Mouse (Mus musculus) layer of hippocampus, postnatal 36 days (tissue): ENCODE measurements around the gene Gm42742. TPM values are rescaled to one million over a fixed set of nuclear protein-coding genes. Genes with fewer than 3 reads are reported as not detected.

Source experiments
- DNase-seq, 2 experiments: peaks; one replicate each; pipeline ENCODE4 v3.0.0; 2022
- total RNA-seq, 2 experiments: library from RNA; stranded (reverse); gene quantifications; 2 replicates each; pipeline ENCODE4 v1.2.3; 2021

Gene Gm42742
- 10 to 100 TPM; 68.6 to 82.2 TPM for total RNA-seq

DNA sequence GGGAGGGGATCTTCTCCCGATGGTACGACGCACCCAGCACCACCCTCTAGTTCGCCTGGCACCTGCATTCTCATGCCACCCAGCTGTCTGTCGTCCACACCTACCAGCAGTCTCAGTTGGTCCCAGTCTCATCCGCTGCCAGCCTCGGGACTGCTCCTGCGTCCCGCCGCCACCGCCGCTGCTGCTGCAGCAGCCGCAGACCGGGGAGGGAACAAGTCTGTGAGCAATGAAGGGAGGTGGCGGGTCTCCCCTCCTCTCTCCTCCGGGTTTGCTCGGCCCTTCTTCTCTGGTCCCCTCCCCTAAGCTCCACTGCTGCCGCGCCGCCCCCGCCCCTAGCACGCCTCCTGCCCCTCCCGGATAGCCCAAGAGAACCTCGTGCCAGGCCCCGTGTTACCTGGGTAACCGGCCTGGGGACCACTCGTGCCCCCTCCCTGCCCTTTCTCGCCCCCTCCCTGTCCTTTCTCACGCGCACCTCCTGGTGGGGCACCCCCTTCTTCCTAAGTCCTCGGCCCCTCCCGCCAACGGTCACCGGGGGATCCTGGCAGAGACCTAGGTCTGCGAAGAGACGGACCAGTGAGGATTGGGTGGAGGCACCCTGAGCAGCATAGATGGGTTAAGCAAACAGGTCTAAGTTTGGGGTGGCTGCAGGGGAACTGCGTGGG lies at the start of gene Gm42742, which contains the start of gene Prrt2:
Gm42742 (minus strand) TSS at position 197 of the 662 bp plus-strand sequence.
Prrt2 (minus strand) TSS at position 311 of the 662 bp plus-strand sequence.
- DNase-seq = peak in 1 of 2 experiments; percentile 60

DNA sequence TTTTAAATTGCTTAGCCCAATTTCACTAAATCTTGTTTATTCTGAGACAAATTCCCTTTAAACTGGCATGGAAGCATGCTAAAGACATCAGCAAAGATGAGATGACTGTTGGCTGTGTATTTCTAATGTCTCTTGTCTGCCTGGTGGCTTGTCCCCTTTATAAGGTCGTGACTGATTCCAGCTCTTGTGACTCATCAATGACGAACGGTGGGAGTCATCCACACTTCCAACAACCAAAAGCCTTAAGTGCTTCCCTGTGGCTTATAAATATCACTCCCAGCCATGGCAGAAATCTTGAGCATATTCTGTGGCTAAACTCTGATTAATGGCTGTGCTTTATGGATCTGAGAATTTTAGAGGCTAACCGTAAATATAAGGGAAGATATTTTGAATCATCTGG lies 45.4 kb upstream of the Gm42742 start:
- no peak for DNase-seq

DNA sequence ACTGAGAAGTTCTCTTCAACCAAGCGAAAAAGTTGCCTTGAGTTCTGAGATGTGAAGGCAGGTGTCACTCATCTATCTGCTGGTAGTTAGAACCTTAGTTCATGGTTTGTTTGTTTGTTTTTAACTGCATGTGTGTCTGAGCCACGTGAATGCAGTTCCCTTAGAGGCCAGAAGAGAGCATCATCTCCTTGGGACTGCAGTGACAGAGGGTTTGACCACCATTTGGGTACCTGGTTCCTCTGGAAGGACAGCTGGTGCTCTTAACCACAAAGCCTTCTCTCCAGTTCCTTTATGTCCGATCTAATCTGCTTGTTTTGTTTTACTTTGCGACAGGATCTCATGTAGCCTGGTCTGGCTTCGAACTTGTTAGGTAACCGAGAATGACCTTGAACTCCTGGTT lies 44.6 kb upstream of the Gm42742 start:
- no peak for DNase-seq

DNA sequence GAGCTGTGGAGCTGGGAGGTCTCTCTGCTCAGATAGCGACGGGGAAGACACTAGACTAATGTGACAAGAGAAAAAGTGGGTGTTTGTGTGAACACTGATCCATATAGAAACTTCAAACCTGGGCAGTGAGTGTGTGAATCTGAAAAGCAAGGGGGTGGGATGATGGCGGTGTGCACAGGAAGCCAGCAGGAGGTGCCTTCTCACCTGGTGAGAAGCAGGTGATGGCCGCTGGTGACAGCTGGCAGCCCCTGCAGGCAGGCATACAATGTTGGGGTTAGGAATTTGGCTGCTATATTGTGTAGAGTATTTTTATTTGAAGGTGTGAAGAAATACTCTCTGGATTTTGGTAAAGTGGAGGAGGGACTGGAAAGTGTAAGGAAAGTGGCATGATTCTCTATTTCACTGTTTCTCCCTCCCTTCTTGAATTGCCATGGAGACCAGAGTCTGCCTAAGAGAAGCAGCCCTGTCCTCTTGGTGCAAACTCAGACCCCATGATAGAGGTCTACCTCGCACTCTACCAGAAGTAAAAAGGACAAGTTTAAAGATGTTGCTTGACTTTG lies 34.2 kb upstream of the Gm42742 start:
- DNase-seq = no peak

DNA sequence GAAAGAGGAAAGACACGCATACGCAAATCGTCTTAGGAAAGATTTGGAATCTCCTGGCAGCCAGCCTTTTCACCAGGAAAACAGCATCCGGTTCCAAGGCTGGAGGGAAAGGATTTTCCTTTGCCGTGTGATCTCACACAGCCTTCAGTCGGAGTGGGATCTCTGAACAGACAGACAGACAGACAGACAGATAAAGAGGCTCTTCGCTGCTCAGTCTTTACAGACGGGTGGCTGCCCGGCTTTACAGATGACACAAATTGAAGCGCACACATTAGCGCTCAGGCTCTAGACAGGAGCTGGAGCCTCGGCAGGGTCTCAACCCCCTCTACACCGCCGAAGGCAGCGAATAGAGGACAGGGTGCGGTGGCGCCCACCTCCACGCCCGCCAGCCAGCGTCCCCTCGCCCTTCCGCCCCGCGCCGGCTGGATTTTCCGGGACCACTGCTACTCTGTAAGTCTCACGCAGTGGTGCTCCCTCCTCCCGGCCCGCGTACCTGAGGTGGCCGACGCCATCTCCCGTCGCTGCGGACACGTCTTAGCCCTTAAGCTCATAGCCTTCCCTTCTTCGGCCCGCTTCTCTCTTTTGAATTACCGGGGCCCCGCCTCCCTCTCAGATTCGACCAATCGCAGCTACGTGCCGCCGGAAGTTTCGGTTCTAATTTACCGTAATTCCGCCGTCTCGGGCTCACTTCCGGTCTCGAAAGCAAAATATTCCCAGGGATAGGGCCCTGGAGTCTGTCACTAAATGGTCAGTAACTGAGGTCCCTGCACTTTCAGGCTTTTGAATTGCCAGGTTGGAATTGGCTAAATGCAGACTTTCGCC lies 21.2 kb upstream of the Gm42742 start, which contains the start of gene Kif22:
Kif22 (minus strand) TSS at position 621 of the 822 bp plus-strand sequence.
- peak; percentile 85 for DNase-seq

DNA sequence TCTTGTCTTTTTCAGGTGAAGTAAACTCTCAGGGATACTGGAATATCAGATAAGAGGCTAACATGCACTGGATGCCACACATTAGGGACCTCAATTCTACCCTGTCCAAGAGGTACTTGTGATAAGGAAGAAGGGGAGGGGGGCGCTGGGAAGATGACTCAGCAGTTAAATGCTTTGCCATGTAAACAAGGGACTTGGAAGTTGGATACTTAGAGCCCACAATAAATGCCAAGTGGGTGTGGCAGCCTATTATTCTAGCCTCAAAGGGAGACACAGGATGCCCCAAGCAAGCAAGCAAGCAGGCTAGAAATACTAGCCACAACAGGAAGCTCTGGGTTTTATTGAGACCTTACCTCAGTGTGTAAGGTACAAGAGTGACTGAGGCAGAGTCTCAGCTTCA lies 10.3 kb upstream of the Gm42742 start:
- no peak for DNase-seq

DNA sequence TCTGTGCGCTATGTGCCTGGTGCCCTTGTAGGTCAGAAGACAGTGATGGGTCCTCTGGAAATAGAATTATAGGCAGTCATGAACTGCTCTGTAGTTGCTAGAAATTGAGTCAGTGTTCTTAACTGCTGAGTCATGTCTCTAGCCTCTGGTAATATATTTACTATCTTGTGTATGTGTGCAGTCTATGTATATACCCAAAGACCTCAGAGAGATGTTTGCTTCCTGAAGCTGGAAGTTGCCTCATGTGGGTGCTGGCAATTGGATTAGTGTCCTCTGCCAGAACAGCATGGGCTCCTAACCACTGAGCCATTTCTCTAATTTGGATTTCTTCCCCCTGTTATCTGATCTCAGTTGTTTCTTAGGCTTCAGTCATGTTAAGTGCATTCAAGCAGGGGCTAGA lies 9.3 kb upstream of the Gm42742 start:
- no peak for DNase-seq

DNA sequence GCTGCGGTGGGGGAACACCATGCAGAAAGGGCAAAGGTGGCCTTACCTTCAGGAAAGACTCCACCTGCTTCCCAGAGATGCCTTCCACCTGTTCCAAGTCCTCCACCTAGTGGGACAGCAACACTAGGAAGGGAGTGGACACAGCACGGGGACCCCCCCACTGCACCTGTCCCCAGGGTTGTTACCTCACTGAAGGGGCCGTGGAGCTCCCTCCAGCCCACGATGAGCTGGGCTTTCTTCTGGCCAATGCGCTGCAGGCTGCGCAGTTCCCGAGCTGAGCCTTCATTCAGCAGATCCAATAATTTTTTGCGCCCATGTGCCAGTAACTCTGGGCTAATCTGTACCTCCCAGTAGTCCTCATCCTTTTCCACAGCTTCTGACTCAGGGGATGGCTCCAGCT lies 7.0 kb upstream of the Gm42742 start:
- DNase-seq = no peak

DNA sequence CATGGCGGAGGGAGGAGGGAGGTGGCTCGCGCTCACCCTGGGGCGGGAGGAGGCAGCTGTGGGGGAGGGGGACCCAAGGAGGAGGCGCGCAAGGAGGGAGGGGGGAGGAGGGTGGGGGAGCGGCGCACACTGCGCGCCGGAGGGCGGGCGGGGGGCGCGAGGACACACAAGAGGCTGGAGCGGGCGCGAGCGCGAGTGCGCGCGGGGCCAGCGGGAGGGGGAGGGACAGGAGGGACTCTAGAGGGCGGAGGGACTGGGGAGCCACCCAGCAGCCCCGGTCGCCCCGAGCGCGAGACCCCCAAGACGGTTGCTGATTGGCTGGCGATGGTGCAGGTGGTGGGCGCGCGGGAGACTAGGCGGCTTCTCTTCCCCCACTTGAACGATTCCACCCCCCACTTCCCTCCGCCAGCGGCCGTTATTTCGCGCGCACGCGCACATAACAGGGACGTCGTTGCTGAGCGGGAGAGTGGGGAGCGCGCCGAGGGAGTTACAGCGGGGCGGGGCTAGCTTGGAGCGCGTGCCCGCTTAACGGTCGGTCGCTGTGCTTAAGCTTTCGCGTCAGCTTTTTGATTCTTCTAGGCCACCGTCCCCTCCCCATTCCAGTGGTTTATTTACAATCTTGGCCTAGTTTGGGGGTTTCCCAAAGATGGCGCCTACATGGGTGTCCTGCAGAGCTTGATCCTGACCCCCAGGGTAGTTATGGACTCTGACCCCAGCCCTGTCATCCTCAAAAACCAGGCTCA lies 6.3 kb upstream of the Gm42742 start, which contains the start of gene Maz:
Maz (minus strand) TSS at position 54 of the 743 bp plus-strand sequence.
- peak; percentile 99 for DNase-seq

DNA sequence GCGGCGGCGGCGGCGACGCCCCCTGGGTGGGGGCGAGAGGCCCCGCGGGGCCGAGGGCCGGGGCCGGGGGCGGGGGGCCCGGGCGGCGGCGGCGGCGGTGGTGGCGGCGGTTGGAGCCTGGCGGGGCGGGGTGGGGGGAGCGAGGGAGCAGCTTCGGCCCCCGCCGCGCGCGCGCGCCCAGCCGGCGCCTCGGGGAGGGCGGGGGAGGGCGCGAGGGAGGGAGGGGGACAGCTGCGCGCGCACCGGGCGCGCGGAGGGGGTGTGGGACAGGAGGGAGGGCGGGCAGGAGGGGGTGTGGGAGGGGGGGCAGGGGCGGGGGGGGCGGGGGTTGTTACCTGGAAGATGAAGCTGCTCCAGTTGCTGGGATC lies 5.7 kb upstream of the Gm42742 start:
- DNase-seq = no peak

DNA sequence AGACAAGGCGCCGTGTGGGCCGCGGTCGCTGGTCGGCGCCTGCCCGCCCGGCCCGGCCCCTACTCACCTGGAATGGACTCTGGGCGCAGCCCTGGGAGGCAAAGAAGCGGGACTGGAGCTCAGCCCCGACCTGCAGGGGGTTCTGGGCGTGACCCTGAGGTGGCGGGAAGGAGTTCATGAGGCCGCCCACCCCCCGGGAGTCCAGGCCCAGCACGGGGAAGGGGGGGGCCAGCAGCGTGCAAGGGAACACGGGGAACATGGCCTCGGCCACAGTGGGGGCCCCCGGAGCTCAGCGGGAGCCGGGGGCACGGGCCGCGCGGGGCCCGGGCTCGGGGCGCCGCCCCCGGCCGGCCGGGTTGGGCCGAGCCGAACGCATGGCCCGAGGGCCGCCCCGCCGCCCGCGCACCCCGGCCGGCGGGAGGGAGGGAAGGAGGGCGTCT lies 5.3 kb upstream of the Gm42742 start:
- peak in 1 of 2 experiments; percentile 57 for DNase-seq

DNA sequence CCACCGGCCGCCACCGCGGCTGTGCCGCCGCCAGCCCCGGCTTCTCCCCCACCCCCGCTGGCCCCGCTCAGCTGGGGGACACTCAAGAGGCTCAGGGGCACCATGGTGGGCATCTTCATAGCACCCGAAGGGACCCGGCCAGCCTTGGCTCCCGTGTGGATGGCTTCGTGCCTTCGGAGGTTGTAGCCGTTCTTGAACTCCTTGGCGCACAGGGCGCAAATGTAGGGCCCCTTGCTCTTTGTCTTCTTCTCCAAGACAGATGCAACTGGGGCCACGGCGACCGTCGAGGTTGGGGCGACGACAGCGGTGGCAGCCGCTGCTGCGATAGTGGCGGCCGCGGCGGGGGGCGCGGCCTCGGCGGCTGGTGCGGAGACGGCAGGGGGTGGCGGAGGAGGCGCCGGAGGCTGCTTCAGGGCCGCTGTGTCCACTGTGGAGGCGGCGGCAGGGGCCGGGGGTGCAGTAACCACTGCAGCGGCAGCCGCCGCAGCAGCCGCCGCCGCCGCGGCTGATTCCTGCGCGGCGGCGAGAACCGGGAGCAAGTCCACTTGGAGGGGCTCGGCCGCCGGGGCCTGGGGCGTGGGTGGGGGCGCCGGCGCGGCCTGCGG lies 4.8 kb upstream of the Gm42742 start:
- no peak for DNase-seq

DNA sequence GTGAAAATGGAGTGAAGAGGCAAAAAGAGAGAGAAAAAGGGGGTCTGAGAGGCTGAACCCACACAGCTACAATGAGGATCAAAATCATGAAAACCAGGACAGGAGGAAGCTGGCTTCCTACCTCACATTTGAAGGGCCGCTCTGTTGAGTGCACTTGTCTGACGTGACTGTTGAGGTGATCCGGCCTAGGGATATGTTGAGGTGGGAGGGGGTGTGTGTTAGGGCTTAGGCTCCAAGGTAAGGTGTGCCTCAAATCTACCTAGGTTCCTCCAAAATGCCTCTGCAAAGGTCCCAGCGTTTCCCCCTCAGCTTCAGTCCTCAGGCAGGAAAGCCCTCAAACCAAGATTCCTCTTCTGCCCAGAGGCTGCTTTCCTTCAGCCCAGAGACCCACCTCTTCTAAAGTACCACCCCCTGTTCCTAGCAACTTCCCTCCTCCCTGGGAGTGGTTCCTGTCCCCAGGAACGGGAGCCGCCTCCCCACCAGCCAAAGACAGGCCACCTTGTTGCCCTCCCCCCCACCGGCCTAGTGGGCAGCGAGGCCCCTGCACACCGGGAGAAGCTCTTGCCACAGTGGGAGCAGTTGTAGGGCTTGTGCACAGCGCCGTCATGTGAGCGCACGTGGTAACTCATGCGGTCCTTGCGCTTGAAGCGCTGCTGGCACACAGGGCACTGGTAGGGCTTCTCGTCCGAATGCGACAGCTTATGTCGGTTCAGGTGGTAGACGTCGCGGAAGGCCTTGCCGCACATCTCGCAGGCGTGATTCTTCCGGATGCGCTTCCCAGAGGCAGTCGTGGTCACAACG lies 4.1 kb upstream of the Gm42742 start:
- peak; percentile 73 to 82 for DNase-seq

DNA sequence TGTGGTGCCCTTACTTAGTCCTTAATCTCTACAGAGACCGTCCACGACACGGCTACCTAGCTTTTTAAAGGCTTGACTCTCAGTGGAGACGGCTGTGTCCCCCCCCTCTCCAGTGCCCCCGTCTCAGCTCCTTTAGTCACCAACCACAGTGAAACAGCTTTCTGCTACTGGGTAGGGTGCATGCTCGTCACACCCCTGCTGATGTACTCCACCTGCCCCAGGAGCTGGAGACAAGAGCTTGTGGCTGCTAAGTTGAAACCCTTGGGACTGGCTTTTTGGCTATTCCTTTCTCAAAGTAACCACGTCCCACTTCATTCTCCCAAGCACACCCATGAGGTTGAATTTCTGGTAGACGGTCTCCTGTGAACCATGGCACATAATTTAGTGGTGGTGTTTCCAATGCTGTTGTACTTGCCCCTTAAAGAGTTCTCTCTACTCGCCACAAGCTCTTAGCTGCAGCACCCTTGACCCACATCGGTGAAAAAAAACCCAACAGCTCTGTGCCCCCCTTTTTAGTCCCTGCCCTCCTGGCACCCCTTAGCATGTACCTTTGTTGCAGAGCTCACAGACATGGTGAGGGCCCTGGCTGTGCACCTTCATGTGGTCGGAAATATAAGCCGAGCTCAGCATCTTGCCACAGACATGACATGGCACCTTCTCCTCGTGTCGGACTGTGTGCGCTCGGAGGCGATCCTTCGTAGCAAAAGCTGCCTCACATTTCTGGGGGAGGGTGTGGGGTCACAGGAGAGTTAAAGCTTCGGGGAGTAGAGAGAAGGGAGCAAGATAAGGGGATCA lies 3.2 kb upstream of the Gm42742 start:
- no peak for DNase-seq

DNA sequence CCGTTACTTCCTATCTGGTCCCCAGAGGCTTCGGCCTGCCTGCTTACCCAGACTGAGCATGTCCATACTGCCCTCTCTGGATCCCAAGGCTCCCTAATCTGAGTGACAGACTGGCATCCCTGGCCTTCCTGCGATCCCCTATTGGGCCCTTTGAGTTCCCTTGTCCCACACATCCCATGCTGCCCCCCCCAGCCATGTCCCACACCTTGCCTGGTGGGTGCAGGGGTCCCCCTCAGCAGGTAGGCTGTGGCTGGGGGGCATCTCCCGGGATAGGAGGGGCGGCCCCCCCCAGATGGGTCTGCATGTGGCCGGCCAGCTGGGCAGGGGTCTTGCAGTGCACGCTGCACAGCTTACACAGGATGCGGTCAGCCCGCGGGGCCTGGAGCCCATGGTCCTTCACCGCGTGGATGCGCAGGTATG lies 2.4 kb upstream of the Gm42742 start:
- DNase-seq = no peak

DNA sequence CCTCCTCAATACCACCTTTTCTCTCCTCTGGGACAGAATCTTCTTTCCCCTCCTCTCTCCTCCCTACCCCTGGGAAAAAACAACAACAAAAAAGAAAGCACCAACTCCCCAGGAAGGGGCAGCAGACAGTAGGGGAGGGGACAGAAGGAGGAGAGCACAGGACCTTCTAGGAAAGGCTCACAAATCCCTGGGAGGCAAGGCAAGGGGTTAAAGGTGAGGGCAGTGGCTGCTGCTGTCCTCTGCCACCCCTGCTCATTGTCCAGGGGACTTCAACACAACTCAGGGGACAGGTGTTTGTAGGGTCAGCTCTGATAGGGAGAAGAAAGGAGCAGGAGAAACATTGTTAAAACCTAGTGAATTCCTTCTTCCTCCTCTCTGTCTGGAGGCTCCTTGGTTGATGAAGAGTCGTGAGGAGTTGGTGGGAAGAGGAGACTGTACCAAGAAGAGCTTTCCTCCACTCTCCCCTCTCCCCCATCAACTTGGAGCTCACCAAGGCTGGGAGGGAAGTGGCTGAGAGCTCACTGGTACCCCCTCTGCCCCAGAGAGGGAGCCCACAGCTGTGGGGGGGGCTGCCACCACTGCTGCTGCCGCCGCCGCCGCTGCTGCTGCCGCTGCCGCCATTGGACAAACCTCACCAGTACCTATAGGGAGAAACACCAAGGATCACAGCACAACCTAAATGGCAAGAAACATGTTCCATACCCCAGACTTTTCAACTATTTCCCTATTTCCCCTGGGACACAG lies 1.8 kb upstream of the Gm42742 start:
- no peak for DNase-seq

DNA sequence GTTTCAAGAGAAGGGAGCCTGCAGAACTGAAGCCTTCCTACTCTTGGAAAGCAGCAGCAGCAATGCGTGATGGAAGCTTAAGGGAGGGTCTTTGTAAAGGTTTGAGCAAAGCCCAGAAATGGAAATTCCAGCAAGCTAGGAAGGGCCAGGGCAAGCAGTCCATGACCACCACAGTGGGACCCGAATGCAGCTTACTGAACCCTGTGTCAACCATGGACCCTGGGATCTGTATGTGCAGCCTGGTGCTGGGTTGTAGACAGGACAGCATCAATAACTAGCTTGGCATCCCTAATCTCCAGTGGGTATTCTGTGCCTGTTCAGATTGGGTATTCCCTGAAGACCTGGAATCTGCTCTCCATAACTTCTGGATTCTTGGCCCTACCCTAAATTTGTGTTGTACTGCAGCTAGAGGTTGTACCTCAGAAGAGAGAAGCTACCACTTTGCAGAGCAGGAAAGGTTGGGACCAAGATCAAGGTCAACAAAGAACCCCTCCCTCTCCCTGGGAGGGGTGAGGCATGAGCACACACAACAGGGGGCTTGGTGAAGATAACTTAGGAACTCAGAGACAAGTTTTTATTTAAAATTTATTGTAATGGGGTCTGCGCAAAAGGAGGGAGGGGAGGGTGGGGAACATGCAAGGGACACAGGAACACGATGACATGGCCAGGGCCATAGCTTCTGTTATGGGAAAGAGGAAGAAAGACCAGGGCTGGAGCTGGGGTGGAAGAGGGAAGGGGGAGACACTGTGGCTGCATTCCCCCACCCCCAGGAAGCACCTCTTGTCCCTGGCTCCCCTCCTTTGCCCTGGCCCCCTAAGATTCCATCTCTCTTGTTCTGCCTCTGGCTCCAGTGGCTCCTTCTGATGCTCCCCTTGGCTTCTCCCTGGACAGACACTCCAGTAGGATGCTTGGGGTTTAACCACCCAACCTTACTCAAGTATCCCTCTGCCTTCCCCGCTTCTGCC lies 948 bp upstream of the Gm42742 start:
- DNase-seq = no peak

DNA sequence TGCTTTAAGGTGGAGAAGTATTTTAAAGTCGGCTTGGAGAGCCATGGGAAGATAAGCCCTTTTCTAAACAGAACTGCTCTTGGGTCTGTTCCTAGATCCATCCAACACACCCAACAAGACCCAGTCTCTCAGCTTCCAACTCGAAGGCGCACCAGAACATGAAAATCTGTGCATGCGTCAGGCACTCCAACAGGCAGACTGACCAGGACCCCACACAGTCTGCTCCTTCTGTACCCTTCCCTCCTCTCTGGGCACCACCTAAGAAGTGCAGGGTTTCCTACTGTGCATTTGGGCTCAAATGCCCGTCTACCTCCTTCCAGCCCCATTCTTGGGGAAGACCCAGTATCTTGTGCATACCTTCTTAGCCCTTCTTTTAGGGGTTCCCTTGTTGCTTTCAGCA lies 406 bp downstream of the Gm42742 start:
- DNase-seq = no peak
